ENCODE assay signal across 9 mouse cellular contexts in genomic region chr2:168450977-168451376, GRCm38 (mm10).
DNase-seq lines count a peak whose midpoint lies in the region; ATAC-seq and TF ChIP-seq lines count a peak whose summit lies in the region.
"Had no signal": no experiment of that assay in that cellular context is flagged by ENCODE, and none has a peak within 500 bp of the region (broad histone marks: within the 10 kb centered on the region; RNA-seq: fewer than 3 reads in every experiment).

No protein-coding gene starts in this region.

- no peaks in the 10 kb centered on the region for H3K9me3 ChIP-seq in forebrain, postnatal 0 days (ENCODE audit: low read length)
- H3K9me3 ChIP-seq in forebrain, embryonic 12.5 days = no peaks in the 10 kb centered on the region
- H3K9me3 ChIP-seq in hindbrain, postnatal 0 days (ENCODE audit: low read length) = no peaks in the 10 kb centered on the region
- H3K9me3 ChIP-seq: liver, embryonic 15.5 days had no signal

- no peak for ATAC-seq in forebrain, postnatal 0 days
- ATAC-seq in forebrain, embryonic 12.5 days (ENCODE audit: low FRiP score) = no peak
- ATAC-seq in hindbrain, postnatal 0 days = no peak

- DNase-seq in forebrain, postnatal 0 days = peak; percentile 57
- DNase-seq in testis, postnatal 14 days (ENCODE audit: low spot score) = no peak
- DNase-seq in hindbrain, postnatal 0 days (ENCODE audit: low spot score) = peak; percentile 69
- DNase-seq in thymus, postnatal 0 days (ENCODE audit: low spot score) = peak; percentile 67
- DNase-seq in urinary bladder, postnatal 14 days (ENCODE audit: low spot score) = no peak
- DNase-seq in adrenal gland, adult 18-20 months (ENCODE audit: low spot score in 2 of 2) = no peak

- no peak overlapping the region for H3K4me2 ChIP-seq in forebrain, postnatal 0 days (ENCODE audit: low read depth)
- H3K4me2 ChIP-seq in forebrain, embryonic 12.5 days = no peak overlapping the region
- no peak overlapping the region for H3K4me2 ChIP-seq in hindbrain, postnatal 0 days (ENCODE audit: low read depth, low read length)
- H3K4me2 ChIP-seq: liver, embryonic 15.5 days had no signal

- H3K27me3 ChIP-seq in forebrain, postnatal 0 days (ENCODE audit: insufficient read depth, low read length) = 0 out of 2 replicates have a peak, but pooled peaks cover 3% of the 10 kb centered on the region
- H3K27me3 ChIP-seq in forebrain, embryonic 12.5 days = peaks cover 6% of the 10 kb centered on the region; the same call in 1 of the 2 replicates
- no peaks in the 10 kb centered on the region for H3K27me3 ChIP-seq in testis, adult 2 months (ENCODE audit: control insufficient read depth, insufficient read depth, low read length)
- H3K27me3 ChIP-seq in hindbrain, postnatal 0 days (ENCODE audit: insufficient read depth, low read length) = no peaks in the 10 kb centered on the region

- 7% methylated on average over 3 of the region's 3 CpGs for WGBS in forebrain, postnatal 0 days
- WGBS in forebrain, embryonic 12.5 days = 22% methylated on average over 3 of the region's 3 CpGs
- 12% methylated on average over 3 of the region's 3 CpGs for WGBS in hindbrain, postnatal 0 days

- H3K4me1 ChIP-seq in forebrain, postnatal 0 days (ENCODE audit: insufficient read depth) = no peaks in the 10 kb centered on the region
- peaks cover 11% of the 10 kb centered on the region for H3K4me1 ChIP-seq in forebrain, embryonic 12.5 days
- no peaks in the 10 kb centered on the region for H3K4me1 ChIP-seq in testis, adult 2 months (ENCODE audit: control insufficient read depth, insufficient read depth, low read length)
- H3K4me1 ChIP-seq in hindbrain, postnatal 0 days (ENCODE audit: insufficient read depth, low read length) = no peaks in the 10 kb centered on the region
- H3K4me1 ChIP-seq: liver, embryonic 15.5 days had no signal

- no peak overlapping the region for H3K27ac ChIP-seq in forebrain, postnatal 0 days (ENCODE audit: low read depth, low read length)
- H3K27ac ChIP-seq in forebrain, embryonic 12.5 days = no peak overlapping the region
- H3K27ac ChIP-seq in testis, adult 2 months (ENCODE audit: control insufficient read depth, insufficient read depth, low read depth, low read length) = no peak overlapping the region
- H3K27ac ChIP-seq in hindbrain, postnatal 0 days = no peak overlapping the region
- H3K27ac ChIP-seq: liver, embryonic 15.5 days had no signal

- no peak overlapping the region for H3K9ac ChIP-seq in forebrain, postnatal 0 days
- H3K9ac ChIP-seq in forebrain, embryonic 12.5 days = no peak overlapping the region
- H3K9ac ChIP-seq in hindbrain, postnatal 0 days (replicated peaks; ENCODE audit: low read length) = no peak overlapping the region
- H3K9ac ChIP-seq: liver, embryonic 15.5 days had no signal

- no peak for TF ChIP-seq POLR2A in testis, adult 2 months (IDR thresholded peaks at IDR 0.05; ENCODE audit: control insufficient read depth, low read depth, low read length)

- peak; percentile 88 for TF ChIP-seq CTCF in forebrain, postnatal 0 days (IDR thresholded peaks at IDR 0.05; ENCODE audit: low read depth)
- TF ChIP-seq CTCF in testis, adult 2 months (IDR thresholded peaks at IDR 0.05; ENCODE audit: control insufficient read depth, insufficient read depth, insufficient replicate concordance, low read depth, low read length) = peak; percentile 82; the same call in 1 of the 2 replicates
- TF ChIP-seq CTCF in hindbrain, postnatal 0 days (IDR thresholded peaks at IDR 0.05; ENCODE audit: low read depth) = peak; percentile 90

- H3K36me3 ChIP-seq in forebrain, postnatal 0 days (ENCODE audit: insufficient read depth) = no peaks in the 10 kb centered on the region
- no peaks in the 10 kb centered on the region for H3K36me3 ChIP-seq in forebrain, embryonic 12.5 days (replicated peaks)
- no peaks in the 10 kb centered on the region for H3K36me3 ChIP-seq in testis, adult 2 months (ENCODE audit: control insufficient read depth, insufficient read depth, low read length)
- H3K36me3 ChIP-seq in hindbrain, postnatal 0 days (ENCODE audit: insufficient read depth, low read length) = no peaks in the 10 kb centered on the region
- H3K36me3 ChIP-seq: liver, embryonic 15.5 days had no signal

- no peak overlapping the region for H3K4me3 ChIP-seq in forebrain, postnatal 0 days (ENCODE audit: low read depth, low read length)
- no peak overlapping the region for H3K4me3 ChIP-seq in forebrain, embryonic 12.5 days (replicated peaks)
- H3K4me3 ChIP-seq in testis, adult 2 months (ENCODE audit: control insufficient read depth, low read depth, low read length) = no peak overlapping the region
- no peak overlapping the region for H3K4me3 ChIP-seq in hindbrain, postnatal 0 days (ENCODE audit: low read length)
- H3K4me3 ChIP-seq: liver, embryonic 15.5 days had no signal

Comparison
In these comparisons a context has a peak if more than half of its experiments do, and no peak if none do; other contexts are left out.
1. DNase-seq: peak in forebrain, postnatal 0 days (single experiment), hindbrain, postnatal 0 days (single experiment) and thymus, postnatal 0 days (single experiment); none in testis, postnatal 14 days (single experiment), urinary bladder, postnatal 14 days (single experiment) and adrenal gland, adult 18-20 months (0 of 2).
2. Peak in every context shown above with its lines, with median percentiles within 50 percentile points of each other: CTCF ChIP-seq.